Mouse (Mus musculus): ENCODE data around the gene Ankrd2. TPM values are rescaled to one million over a fixed set of nuclear protein-coding genes. Genes with fewer than 3 reads are reported as not detected.

Ankrd2 gene
- total RNA-seq, 2 experiments from 2014 or later: 0.42 TPM; not detected in 1

DNA sequence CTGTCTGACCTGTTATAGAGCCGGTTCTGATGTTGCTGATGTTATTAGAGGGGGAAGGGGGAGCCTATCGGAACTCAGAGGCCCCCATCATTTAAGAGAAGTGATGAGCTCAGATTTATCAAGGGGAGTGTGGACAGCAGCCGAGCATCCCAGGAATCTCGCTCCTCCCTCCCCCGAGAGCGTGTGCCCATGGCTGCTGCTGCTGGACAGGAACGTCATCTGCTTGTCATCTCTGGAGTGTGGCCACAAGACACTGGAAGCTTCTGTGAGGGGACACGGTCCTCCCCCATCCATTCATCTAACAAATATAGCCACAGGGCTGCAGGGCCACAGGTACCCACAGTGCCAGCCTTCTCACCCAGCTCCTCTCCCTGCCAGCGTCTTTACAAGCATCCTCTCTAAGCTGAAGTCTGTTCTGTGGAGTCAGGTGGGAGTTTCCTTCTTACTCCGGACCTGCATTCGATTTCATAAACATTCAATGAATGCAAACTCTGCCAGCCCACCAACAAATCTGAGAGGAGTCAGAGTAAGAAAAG lies 1.4 kb downstream of the Ankrd2 start:
- intact Hi-C loops (cut with DNase I): loop anchor here (5.0 kb wide), 1 partner anchor 115 kb away; no protein-coding TSS in a partner anchor
- Histone ChIP-seq H3K27ac (no peak overlapping the region), H3K4me3 (no peak overlapping the region)
- no peak for DNase-seq (ENCODE audit: extremely low spot score in 1 of 2, low spot score in 2 of 2)
- no peak for TF ChIP-seq CTCF (IDR thresholded peaks at IDR 0.05)

DNA sequence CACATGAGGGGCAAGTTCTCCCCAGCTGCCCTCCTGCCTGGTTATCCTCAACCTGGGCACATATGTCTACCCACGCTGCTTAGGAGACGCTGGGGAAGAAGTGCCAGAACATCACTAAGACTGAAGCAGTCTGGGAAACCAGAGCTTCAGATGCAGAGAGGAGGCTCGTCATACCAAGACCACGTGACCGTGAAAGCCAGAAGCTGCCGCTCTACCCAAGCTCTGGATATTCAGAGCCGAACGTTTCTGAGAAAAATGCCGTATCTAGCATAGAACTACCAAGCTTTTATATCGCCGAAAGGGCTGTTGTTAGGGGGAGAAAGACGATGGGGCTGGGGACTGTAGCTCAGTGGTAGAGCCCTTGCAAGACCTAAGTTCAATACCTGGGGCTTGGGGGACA lies 2.5 kb downstream of the Ankrd2 start:
- intact Hi-C loops (cut with DNase I): loop anchor here (5.0 kb wide), 1 partner anchor 114 kb away; no protein-coding TSS in a partner anchor
- DNase-seq (ENCODE audit: extremely low spot score in 1 of 2, low spot score in 2 of 2): no peak
- Histone ChIP-seq H3K27ac (no peak overlapping the region), H3K4me3 (no peak overlapping the region)
- no peak for TF ChIP-seq CTCF (IDR thresholded peaks at IDR 0.05)

DNA sequence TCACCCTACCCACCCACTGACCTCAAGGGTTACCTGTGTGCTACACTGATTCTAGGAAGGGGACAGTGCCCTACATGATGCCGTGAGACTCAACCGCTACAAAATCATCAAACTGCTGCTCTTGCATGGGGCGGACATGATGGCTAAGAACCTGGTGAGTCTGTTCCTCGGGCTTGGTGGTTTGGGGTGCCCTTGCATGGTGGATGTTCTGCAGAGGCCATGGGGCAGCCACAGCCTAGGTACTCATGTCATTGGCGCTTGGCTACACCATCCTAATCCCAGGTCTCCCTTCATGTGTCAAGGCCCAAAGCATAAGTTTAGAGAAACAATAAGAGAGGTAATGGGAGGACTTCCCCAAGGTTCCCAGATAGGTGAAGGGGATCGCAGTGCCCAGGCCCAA lies 8.2 kb downstream of the Ankrd2 start:
- Histone ChIP-seq H3K27ac (no peak overlapping the region), H3K4me3 (no peak overlapping the region)
- TF ChIP-seq CTCF (IDR thresholded peaks at IDR 0.05): no peak
- intact Hi-C loops (cut with DNase I): no loop called here
- no peak for DNase-seq (ENCODE audit: extremely low spot score in 1 of 2, low spot score in 2 of 2)

DNA sequence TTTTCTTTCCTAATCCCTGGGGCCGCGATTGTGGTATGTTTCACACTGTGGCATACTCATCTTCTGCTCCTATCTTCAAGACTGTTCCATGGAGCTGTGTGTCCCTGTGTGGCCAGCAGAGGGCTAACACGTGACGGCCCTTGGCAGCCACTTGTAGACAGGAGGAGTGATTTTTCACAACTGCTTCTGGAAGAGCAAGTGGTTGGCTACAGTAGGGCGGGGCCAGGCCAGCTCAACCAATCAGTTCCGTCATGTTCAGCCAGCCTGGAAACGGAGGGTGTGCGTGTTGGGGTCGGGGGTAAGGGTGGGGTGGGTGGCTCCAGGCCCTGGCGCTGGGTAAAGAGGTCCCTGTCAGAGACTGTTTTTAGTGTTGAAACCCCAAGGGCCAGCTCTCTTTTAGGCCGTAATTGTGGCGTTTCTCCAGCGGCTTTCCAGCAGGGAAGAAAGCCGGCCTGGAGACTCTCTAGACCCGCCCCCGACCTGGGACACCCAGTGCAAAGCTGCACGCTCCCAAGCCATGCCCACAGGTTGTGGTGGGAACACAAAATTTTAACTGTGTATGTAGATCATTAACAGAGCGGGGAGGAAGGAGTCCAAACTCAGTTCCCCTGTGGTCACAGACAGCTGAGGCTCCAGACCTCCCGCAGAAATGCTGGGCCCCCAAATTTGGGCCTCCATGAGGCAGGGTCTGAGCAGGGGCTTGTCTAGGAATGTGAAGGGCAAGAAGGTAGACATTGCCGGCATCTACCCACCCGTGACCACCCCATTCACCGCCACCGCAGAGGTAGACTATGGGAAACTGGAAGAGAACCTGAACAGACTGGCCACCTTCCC lies 9.7 kb downstream of the Ankrd2 start, which contains the start of gene Hoga1:
Gene Hoga1, plus strand, starts transcription at position 342 of the 834 bp plus-strand sequence.
- H3K4me3 ChIP-seq: peak within 1 kb of the TSS; percentile 37

DNA sequence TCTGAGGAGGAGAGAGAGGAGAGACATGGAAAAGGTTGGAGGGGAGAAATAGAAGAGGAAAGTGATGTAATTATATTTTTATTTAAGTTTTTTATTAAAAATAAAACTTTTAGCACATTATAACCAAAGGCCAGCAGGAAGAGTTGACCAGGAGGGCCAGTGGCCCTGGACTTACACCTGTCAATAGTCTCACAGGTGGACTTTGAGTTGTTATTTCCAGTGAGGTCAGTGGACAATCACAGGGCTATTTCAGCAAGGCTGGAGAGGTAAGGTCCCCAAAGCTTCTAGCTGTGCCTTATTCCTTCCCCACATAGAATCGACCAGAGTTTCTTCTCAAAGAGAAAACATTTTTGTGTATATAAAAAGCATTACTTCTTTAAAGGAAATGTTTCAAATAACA lies 14.5 kb downstream of the Ankrd2 start:
- Histone ChIP-seq H3K27ac (no peak overlapping the region), H3K4me3 (no peak overlapping the region)
- no peak for DNase-seq (ENCODE audit: extremely low spot score in 1 of 2, low spot score in 2 of 2)
- intact Hi-C loops (cut with DNase I): no loop called here
- TF ChIP-seq CTCF (IDR thresholded peaks at IDR 0.05): no peak

More for the DNA sequence above, 9.7 kb downstream of the Ankrd2 start, which contains the start of gene Hoga1:
- peak; percentile 57 for TF ChIP-seq CTCF (IDR thresholded peaks at IDR 0.05)
- intact Hi-C loops (cut with DNase I): no loop called here
- peak; percentile 28 to 46 for DNase-seq (ENCODE audit: extremely low spot score in 1 of 2, low spot score in 2 of 2)
- no peak within 1 kb of the TSS for H3K27ac ChIP-seq

DNA sequence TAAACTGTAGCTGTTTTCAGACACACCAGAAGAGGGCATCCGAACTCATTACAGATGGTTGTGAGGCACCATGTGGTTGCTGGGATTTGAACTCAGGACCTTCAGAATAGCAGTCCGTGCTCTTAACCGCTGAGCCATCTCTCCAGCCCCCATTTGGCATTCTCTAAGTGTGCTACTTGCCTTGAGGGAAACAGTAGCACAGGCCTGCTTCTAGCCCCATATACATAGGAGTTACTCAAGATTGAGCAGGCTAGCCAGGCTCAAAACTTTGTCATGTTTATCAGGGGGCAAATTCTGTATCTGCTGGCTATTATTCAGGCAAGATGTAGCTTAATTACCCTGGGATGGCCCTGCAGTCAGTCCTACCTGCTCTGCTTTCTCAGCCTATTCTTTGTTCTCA lies 15.6 kb downstream of the Ankrd2 start:
- intact Hi-C loops (cut with DNase I): no loop called here
- H3K4me3 ChIP-seq: no peak overlapping the region
- DNase-seq (ENCODE audit: extremely low spot score in 1 of 2, low spot score in 2 of 2): no peak
- no peak overlapping the region for H3K27ac ChIP-seq
- no peak for TF ChIP-seq CTCF (IDR thresholded peaks at IDR 0.05)

DNA sequence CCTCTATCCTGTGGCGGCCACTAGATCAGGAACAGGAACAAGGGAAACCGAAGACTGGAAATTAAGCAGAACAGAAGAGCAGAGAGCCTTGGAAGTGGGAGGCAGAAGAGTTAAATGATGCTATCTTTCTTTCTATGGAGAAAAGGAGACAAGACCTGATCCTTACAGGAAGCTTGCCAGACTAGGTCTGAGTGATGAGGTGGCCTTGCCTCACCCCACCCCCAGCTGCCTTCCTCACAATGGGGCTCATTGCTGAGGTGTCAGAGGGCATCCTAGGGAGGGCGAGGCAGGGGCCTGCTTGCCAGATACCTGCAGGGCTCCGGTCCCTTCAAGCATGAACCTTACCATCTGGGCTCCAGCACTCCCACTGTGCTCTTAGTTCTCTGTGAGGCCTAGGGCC lies 16.1 kb downstream of the Ankrd2 start, which contains the start of gene 4933411K16Rik:
Gene 4933411K16Rik, plus strand, starts transcription at position 301 of the 400 bp plus-strand sequence.
- H3K27ac ChIP-seq: no peak within 1 kb of the TSS
- no peak within 1 kb of the TSS for H3K4me3 ChIP-seq
- no peak for TF ChIP-seq CTCF (IDR thresholded peaks at IDR 0.05)
- intact Hi-C loops (cut with DNase I): no loop called here
- no peak for DNase-seq (ENCODE audit: extremely low spot score in 1 of 2, low spot score in 2 of 2)

DNA sequence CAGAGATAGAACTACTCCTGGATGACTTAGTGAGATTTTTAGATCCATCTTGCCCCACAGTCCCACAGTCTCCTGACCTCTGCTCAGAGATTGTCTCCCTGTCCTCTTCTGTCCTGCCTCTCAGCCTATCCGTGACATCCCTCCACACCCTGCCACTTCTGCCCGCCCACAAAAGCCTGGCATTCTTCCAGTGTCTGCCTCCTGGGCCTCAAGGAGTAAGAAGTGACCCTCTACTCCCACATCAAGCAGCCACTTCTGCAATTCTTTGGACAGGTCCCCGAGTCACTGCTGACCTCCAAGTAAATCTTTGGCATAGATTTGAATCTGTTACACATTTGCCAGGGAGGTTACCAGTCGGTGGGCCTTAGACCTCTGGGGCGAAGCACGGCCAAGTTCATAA lies 18.5 kb downstream of the Ankrd2 start:
- DNase-seq (ENCODE audit: extremely low spot score in 1 of 2, low spot score in 2 of 2): no peak
- no peak overlapping the region for H3K27ac ChIP-seq
- H3K4me3 ChIP-seq: no peak overlapping the region
- TF ChIP-seq CTCF (IDR thresholded peaks at IDR 0.05): no peak
- intact Hi-C loops (cut with DNase I): no loop called here

DNA sequence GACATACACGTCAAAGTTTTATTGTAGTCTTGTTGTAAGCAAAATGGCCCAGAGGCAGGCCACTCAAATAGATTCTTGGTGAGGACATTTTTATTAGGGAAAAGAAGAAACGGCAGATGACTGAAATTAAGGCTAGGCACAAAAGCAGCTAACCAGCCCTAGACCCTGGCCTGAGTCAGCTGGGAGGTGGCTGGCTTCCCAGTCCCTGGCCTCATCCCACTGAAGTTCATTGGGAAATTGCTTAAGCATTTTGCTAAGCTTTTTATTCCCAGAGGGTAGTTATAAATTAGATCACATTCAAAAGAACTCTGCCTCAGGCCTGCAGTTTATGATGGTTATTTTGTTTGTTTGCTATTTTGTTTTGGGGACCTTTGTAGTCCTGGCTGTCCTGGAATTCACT lies 20.1 kb downstream of the Ankrd2 start:
- no peak for DNase-seq (ENCODE audit: extremely low spot score in 1 of 2, low spot score in 2 of 2)
- TF ChIP-seq CTCF (IDR thresholded peaks at IDR 0.05): no peak
- intact Hi-C loops (cut with DNase I): no loop called here
- no peak overlapping the region for H3K27ac ChIP-seq
- no peak overlapping the region for H3K4me3 ChIP-seq

DNA sequence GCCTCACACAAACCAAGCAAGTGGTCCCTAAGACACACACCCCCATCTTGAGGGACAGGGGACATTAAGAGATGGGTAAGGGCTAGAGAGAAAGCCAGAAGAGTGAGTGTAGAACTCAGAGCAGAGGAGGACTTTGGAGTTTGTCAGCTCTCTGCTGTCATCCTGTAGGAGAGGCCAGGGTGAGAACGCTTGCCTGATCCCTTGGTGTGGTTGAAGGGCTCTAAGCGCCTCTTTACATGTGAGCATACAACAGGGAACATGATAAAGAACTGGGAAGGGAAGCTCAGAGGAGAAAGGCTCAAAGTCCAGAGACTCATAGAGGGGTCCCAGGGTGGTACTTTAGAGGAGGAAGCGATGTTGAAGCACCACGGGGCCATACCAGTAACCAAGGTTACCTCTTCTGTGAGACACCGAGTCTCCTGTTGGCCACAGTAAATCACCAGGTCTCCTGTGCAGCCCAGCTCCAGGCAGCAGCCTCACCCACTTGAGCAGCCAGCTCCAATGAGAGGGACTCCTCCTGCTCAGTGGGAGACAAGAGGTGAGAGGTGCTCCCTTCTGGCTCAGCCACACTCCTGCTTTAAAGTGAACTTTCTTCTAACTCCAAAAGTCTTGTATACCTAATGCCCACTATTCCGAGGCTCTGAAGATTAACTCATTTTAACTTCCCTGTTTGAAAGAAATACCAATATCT lies 21.1 kb downstream of the Ankrd2 start:
- Histone ChIP-seq H3K4me3 (no peak overlapping the region), H3K27ac (no peak overlapping the region)
- intact Hi-C loops (cut with DNase I): no loop called here
- DNase-seq (ENCODE audit: extremely low spot score in 1 of 2, low spot score in 2 of 2): no peak
- no peak for TF ChIP-seq CTCF (IDR thresholded peaks at IDR 0.05)

DNA sequence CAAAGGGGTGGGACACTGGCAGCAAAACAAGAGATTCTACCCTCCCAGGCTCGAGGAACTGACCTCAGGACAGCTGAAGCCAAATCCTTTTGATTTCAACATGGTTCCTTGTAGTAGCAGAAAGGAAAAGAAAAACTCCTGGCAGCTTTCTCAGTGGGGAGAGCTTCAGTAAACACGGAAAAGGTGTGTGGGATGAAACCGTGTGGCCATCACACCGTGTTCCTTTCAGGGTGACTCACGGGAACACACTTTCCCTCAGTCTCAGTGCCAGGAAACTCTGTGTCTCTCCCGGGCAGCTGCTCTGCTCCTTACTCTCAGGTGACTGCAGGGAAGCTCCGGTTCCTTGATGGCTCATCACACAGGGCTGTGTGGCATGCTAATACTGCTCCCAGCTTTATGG lies 22.6 kb downstream of the Ankrd2 start:
- Histone ChIP-seq H3K27ac (no peak overlapping the region), H3K4me3 (no peak overlapping the region)
- intact Hi-C loops (cut with DNase I): no loop called here
- TF ChIP-seq CTCF (IDR thresholded peaks at IDR 0.05): no peak
- no peak for DNase-seq (ENCODE audit: extremely low spot score in 1 of 2, low spot score in 2 of 2)

DNA sequence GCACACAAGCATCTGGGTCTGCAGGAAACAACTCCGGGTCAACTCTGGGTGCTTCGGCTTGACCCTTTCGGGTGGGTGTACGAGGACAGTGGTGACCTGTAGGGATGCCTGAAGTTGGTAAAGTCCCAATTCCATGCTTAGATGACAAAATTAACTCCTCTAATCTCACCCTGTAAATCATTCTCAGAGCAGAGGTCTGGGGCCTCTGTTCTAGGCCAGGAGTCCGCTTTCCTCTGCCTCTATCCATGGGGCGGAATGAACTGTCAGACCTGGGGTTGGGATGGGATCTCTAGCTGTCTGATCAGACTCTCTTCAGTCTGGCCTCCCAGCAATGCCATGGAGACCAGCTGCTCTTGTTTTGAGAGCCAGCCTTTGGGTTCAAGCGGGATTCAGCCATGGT lies 25.6 kb downstream of the Ankrd2 start:
- intact Hi-C loops (cut with DNase I): no loop called here

More for the DNA sequence above, 25.6 kb downstream of the Ankrd2 start:
- no peak for TF ChIP-seq CTCF (IDR thresholded peaks at IDR 0.05)
- no peak overlapping the region for H3K4me3 ChIP-seq
- DNase-seq (ENCODE audit: extremely low spot score in 1 of 2, low spot score in 2 of 2): no peak
- no peak overlapping the region for H3K27ac ChIP-seq

Data from left cerebral cortex, adult 2 months (tissue).